In the genomic region with DNA sequence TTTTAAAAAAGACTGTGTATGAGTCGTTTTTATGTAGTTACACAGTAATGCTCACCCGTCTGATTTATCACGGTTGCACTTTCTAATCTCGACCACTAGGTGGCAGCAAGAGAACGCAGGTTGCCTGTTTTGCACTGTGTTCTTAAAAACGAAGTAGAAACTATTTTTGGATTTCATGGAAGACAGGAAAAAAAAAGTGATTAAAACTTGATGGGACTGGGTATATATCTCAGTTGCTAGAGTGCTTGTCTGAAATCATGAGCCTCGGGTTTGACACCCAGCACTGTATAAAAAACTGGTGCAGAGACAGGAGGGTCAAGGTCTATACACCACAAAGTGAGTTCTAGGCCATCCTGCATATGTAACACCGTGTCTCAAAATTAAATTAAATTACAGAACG, we compare ENCODE assay signal across 8 mouse cellular contexts. TPM values are rescaled to one million over a fixed set of nuclear protein-coding genes. Genes with fewer than 3 reads are reported as not detected.
DNase-seq lines count a peak whose midpoint lies in the region; ATAC-seq and TF ChIP-seq lines count a peak whose summit lies in the region.

No protein-coding gene starts in this region.

- H3K4me1 ChIP-seq in ES-E14 (ENCODE audit: control insufficient read depth in 2 of 2, insufficient read depth in 2 of 2, low read length in 2 of 2, poor library complexity in 1 of 2), result no peaks in the 10 kb centered on the region

- intact Hi-C loops in gastrocnemius, adult 2 months (cut with DNase I), result loop anchor here (5.0 kb wide), 1 partner anchor 1742 kb away; no protein-coding TSS in a partner anchor
- intact Hi-C loops in heart, postnatal 36 days (cut with DNase I), result loop anchor here (5.0 to 10.0 kb wide), 3 partner anchors 177 to 875 kb away; partner anchors contain the start of gene Etaa1

- H3K36me3 ChIP-seq in ES-E14 (ENCODE audit: control insufficient read depth, insufficient read depth, low read length, poor library complexity, severe bottlenecking), result no peaks in the 10 kb centered on the region

- ATAC-seq in megakaryocyte progenitor cell, adult 5-6 weeks (replicated peaks; ENCODE audit: poor library complexity), result peak; percentile 94

- H3K9ac ChIP-seq in ES-E14 (ENCODE audit: insufficient read depth, low read depth, low read length, poor library complexity, severe bottlenecking), result no peak overlapping the region

- no peak overlapping the region for H3K27ac ChIP-seq in gastrocnemius, adult 2 months
- no peak overlapping the region for H3K27ac ChIP-seq in ES-E14 (ENCODE audit: insufficient read depth, low read depth, low read length, poor library complexity, severe bottlenecking)

- in situ Hi-C loops in ES-E14 (cut with MboI; ENCODE audit: low sequenced_read_pairs in 2 of 2, unreplicated experiment in 2 of 2), result no loop called here

- DNase-seq in gastrocnemius, adult 2 months, result peak; percentile 21
- no peak for DNase-seq in gastrocnemius, adult 8-10 months (ENCODE audit: low spot score in 2 of 2)
- peak; percentile 39 for DNase-seq in ES-E14 (ENCODE audit: low read depth, low spot score)
- DNase-seq in cerebellum, postnatal 25 days, result peak; percentile 40 to 60
- peak; percentile 24 to 37 for DNase-seq in heart, postnatal 36 days
- peak; percentile 6 for DNase-seq in layer of hippocampus, adult 9-10 months (ENCODE audit: low spot score)
- peak; percentile 30 for DNase-seq in skeletal muscle tissue, adult 2 months (ENCODE audit: low read depth, low spot score)

- no peak overlapping the region for H3K4me3 ChIP-seq in gastrocnemius, adult 2 months
- H3K4me3 ChIP-seq in ES-E14 (ENCODE audit: insufficient read depth in 1 of 2, low read depth in 1 of 2, low read length in 2 of 2, poor library complexity in 1 of 2, severe bottlenecking in 1 of 2), result no peak overlapping the region

- no peaks in the 10 kb centered on the region for H3K9me3 ChIP-seq in ES-E14 (ENCODE audit: control insufficient read depth, insufficient read depth, low read depth, low read length)

- TF ChIP-seq CTCF in gastrocnemius, adult 2 months (IDR thresholded peaks at IDR 0.05), result peak; percentile 81

TF ChIP-seq in ES-E14, 5 proteins besides CTCF, POLR2A, EP300 and RAD21:
- TF ChIP-seq ZC3H11A (IDR thresholded peaks at IDR 0.05; ENCODE audit: borderline replicate concordance, low read depth, low read length) (peak; percentile 67; the same call in 1 of the 2 replicates), CHD2 (IDR thresholded peaks at IDR 0.05; ENCODE audit: low read depth, low read length) (no peak)

RNA-seq across cellular contexts. Expression of gene C1d, which starts 22.6 kb away (rescaled TPM):
- 10 to 100 TPM; 33.7 to 36.0 TPM for total RNA-seq in gastrocnemius, adult 2 months (2021)
- total RNA-seq in gastrocnemius, adult 8-10 months (2022), result 10 to 100 TPM; 31.1 to 37.9 (median 37.1) TPM
- total RNA-seq in ES-E14 (2012; rRNA removed), result 35.5 and 48.5 TPM in 2 replicates
- 10 to 100 TPM; 35.2 to 35.6 TPM for total RNA-seq in heart, postnatal 36 days (2021)
- 56.5 and 62.5 TPM in 2 replicates for total RNA-seq in megakaryocyte progenitor cell, adult 5-6 weeks (2015)
- 55.7 and 70.1 TPM in 2 replicates for total RNA-seq in megakaryocyte progenitor cell, adult 5-6 weeks (2017)

Comparison
In these comparisons a context has a peak if more than half of its experiments do, and no peak if none do; other contexts are left out.
1. DNase-seq: peak in gastrocnemius, adult 2 months (single experiment), ES-E14 (single experiment), cerebellum, postnatal 25 days (2 of 2), heart, postnatal 36 days (2 of 2), layer of hippocampus, adult 9-10 months (single experiment) and skeletal muscle tissue, adult 2 months (single experiment); none in gastrocnemius, adult 8-10 months (0 of 2).